Mouse (Mus musculus) lung, postnatal 14 days (tissue): ENCODE measurements at regions not wholly inside any gene's neighbourhood (a gene's known extent, or its start where the extent isn't known, plus 50 kb on each side); places are given as distances from the start of the nearest gene placed in this dataset.

Experiments used
- DNase-seq: peaks from one replicate; pipeline ENCODE4 v3.0.0; 2021

DNA sequence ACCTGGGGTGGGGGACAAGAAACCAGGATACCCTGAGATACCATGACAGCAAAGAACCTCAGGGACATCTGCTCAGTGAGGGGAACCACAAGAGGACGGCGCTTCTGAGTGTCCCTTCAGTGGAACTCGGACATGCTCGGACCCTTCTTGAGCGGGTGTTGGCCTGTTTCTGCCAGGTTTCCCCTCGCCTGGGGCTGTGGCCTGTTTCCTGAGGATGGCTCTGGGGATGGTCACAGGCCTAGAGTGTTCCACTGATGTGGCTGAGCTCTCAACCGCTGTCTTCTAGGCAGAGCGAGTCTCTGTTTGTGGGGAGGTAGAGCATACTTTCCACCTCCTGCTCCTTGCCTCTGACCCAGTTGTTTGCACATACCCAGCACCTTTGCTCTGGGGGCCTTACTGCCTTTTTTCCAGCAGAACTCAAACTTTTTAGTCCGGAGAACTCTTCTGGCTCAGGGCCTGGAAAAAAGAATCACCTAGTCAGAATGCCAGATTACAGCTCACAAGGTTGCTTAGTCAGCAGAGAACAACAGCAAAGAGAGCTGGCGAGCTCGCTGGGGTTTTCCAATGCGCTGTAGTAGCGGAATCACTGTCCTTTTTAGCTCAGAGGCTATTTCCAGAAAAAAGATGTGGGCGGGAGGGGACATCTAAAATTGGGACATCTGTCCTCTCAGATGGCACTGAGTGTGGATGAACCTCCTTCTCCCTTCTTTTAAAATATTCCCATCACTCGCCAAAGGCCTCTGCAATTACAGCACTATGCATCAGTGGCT is 65.3 kb downstream of the Med10 start:
- no peak for DNase-seq

- peak; percentile 2 for DNase-seq
Measured at GRCm38 (mm10) chr13:69896536-69896935, 94.3 kb downstream of the Med10 start.

DNA sequence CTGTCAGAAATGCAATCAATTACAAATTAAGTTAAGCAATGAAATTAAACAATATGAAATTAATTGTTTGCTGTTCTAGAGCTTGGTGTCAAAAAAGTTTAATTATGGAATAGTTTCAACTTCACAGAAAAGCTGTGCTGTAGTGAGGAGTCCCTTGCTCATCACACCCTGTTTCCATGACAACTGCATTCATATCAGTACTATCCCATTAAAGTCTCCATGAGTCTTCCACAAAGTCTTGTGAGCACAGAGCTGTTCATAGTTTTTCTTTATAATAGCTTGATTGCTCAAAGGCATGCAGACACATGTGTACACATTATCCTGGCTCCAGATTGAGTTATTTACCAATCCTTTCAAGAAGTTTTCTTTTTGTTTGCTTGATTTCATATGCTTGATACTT is 98.9 kb downstream of the Med10 start:
- DNase-seq: no peak

GRCm38 (mm10) chr13:69906802-69907537 is 104.8 kb downstream of the Med10 start:
- DNase-seq: no peak

GRCm38 (mm10) chr13:69915796-69916195 is 113.6 kb downstream of the Med10 start:
- DNase-seq: no peak

DNA sequence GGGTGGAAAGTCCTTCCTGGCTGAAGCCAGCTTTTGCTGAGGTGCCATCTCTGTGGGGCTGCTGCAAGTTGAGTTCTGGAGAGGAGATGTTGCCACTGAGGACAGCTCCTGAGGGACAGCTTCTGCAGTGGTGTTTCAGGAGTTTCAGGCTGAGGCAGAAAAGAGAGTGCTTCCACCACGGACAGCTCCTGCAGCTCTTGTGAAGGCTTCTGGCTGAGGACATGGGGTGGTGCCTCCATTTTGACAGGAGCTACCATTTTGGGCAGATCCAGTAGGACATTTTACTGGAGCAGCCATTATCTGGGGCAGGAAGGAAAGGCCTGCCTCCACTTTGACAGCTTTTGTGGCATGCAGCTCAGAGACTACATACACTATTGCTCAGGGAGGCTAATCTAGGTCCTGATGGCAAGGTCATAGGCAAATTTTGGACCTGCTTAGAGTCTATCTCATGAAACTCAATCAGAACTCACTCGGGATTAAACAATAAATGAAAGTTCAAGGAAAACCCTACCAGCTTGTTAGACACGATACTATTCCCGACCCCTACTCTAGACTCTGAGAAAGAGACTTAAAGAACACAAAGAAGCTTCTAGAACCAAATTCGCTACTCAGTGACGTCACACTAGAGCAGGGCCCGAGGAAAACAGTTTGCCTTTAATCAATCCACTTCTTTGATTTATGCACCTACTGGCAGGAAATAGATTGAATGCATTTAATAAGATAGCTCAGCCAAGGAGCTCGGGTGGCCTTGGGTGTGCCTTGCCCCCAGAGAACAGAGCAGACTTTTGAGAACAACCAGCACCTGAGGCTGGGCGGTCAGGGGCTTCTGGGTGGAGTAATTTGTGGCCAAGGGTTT is 130.7 kb downstream of the Med10 start:
- no peak for DNase-seq

DNA sequence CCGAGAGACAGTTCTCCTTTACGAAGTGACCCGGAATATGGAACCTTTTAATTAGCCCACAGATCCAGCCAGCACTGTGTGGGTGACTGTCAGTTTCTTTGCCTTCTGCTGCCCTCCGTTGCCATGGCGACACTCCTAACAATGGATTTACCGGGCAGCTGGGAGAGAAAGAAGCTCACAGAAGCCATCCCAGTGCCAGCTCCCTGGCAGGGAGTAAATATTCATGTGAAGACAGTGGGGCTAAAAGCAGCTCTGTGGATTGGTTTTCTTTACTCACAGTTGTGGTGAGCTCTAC is 131.3 kb downstream of the Med10 start:
- no peak for DNase-seq

- no peak for DNase-seq
Measured at GRCm38 (mm10) chr13:69939791-69940190, 137.6 kb downstream of the Med10 start.

GRCm38 (mm10) chr13:69944651-69945050 is 142.5 kb downstream of the Med10 start:
- no peak for DNase-seq

GRCm38 (mm10) chr13:69946615-69947014 is 144.4 kb downstream of the Med10 start:
- no peak for DNase-seq

- no peak for DNase-seq
Measured at GRCm38 (mm10) chr13:69952061-69952460, 149.9 kb downstream of the Med10 start.

GRCm38 (mm10) chr13:69954171-69954570 is 152.0 kb downstream of the Med10 start:
- DNase-seq: no peak

DNA sequence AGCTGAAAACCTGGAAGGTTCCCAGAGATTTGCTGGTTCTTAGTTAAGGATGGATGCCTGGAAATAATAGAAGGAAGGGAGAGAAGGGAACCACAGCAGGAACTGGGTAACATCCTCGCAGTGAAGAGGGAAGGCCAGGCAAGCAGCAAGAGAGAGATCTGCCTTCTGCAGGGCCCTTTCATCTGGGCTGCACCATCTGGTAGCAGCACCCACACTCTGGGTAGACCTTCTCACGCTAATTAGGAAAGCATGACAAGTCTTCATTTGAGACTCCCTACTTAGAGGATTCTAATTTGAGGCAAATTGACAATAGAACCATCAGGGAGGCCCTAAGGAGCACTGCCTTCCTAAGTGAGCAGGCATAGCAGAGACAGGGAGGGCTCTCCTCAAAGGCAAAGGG is 153.3 kb downstream of the Med10 start:
- DNase-seq: no peak

DNA sequence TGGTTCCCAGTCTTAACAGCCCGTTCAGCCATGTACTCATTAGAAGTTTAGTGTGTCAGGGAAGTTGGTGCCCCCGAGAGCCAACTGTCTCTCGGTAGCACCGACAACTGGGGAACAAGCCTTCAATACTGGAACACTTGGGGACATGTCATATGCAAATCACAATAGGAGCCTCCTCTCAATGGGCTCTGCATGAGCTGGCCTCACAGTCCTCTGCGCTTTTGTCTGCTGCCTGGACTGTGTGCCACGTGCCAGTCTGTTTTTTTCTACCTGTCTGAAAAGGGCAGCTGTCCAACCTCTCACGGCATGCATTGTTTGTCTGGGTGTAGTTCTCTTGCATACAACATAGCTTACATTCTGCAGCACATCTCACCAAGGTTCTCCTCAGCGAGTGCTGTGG is 161.7 kb downstream of the Med10 start:
- no peak for DNase-seq

DNA sequence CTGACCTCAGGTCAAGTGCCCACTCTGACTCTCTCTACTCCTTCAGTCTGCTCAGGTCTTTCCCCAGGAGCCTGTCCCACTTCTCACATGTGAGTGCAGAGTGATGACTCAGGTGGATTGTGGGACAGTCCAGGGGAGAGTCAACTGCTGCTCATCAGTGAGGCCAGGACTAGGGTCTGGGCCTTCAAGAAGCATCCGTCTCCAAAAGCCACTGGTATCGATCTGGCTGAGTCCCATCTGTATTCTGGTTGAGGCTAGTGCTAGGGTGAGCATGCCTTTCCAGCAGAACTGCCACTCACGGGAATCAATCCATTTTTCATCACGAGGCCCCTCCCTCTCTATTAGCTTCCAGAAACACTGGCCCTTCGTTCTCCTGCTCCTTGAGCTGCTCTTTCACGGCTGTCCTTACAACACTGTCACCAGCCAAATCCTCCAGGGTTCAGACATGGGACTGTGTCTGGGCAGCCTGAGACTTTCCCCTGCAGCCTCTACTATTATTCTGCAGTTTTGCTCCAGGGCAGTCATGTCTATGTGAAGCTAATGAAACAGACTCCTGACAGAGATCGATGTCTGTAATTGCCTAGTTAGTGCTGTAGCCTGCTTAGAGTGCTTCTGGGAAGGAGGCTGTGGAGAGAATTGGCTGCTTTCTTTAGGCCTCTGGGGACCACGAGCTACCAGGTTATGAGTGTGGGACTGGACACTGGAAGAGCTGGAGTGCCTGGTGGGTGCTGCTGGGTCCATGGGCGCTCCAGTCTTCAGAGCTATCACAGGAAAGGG is 169.3 kb downstream of the Med10 start:
- no peak for DNase-seq

DNA sequence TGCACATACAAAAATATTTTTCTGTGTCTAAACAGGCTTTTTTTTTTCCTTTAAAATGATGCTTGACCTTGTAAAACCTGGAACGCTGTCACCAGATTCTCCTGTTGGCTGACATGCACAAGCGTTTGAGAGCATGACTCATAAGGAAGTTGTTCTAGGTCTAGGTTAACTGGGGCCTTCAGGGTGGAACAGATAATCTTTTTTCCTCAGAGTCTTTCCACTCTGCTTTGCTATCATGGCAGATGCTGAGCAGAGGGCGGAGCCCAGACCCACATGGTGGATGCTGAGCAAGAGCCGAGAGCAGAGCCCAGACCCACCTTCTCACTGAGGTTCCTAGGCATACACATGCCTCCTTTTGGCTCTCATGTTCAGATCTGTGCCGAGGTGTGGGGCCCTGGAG is 172.6 kb downstream of the Med10 start:
- no peak for DNase-seq

- no peak for DNase-seq
Measured at GRCm38 (mm10) chr13:69984159-69984558, 182.0 kb downstream of the Med10 start.

- DNase-seq: peak; percentile 14
Measured at GRCm38 (mm10) chr13:69987181-69987580, 185.0 kb downstream of the Med10 start.

GRCm38 (mm10) chr13:69988319-69988718 is 186.1 kb downstream of the Med10 start:
- DNase-seq: no peak

DNA sequence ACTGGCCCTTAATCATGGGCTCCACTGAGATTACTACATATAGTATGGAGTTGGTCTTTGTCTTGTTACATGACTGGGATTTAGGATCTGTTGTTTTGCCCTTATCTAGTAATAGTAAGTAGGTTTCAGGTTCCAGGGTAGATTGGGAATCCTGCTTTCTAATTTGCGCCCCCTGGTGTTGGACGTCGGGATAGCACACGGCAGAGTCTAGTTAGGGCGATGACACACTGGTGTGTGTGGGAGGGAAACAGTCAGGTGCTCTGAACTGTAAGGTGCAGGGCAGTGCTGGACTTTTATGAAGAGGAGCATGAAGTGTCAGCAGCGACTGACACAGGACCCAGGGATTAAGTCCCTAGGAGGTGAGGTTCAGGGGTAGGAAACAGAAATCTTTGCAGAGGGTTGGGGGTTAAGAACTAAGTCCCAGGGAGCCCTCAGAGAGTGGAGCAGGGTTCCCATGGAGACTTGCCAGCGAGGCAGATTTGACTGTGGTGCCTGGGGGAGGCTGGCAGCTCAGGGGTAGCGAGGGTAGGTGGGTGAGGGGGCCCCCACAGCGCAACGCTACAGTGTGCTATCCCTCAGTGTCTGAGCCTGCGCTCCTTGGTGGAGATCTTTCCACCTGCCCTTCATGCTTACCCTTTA is 189.2 kb downstream of the Med10 start:
- DNase-seq: peak; percentile 48

GRCm38 (mm10) chr13:69991892-69992261 is 189.7 kb downstream of the Med10 start:
- no peak for DNase-seq

DNA sequence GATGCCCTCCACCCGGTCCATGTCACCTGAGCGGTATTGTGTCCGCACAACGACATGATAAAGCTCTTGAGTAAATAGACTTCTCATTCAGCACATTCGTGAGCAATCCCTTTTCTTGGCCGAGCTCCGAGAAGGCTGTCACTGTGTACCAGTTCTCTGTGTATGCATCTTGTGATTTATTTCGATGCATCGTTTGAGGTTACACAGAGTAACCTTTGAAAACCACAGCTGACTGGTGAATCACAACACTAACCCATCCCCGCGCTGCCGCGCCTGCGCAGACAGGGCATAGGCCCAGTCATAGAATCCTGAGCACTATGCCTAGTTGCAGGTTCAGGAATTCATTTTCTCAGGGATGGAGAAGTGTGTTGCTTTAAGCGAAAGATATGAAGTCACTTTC is 201.4 kb downstream of the Med10 start:
- DNase-seq: peak; percentile 10
